Mouse (Mus musculus): ENCODE results near the gene Dtwd1. TPM values are rescaled to one million over a fixed set of nuclear protein-coding genes. Genes with fewer than 3 reads are reported as not detected.

Dtwd1 gene
- polyA plus RNA-seq, 1 experiment from 2014 or later, result 16.7 TPM

Other genes starting within 250 kb of the Dtwd1 start
- 0.06 TPM in 1 of 2 replicates, not detected in the other for gene Fgf7, start 117.5 kb upstream of the Dtwd1 start, polyA plus RNA-seq (2015; fragmentation: Nextera tagmentation; extraction: Ambion mirVana)
- not detected in 2 replicates for gene Fam227b, start 137 bp upstream of the Dtwd1 start, polyA plus RNA-seq (2015; fragmentation: Nextera tagmentation; extraction: Ambion mirVana)
- not detected in 2 replicates for gene Gm17555, start 63.0 kb downstream of the Dtwd1 start, polyA plus RNA-seq (2015; fragmentation: Nextera tagmentation; extraction: Ambion mirVana)

All from liver, postnatal 0 days (tissue).